Mouse (Mus musculus) T-cell, adult 2 months (primary cell): ENCODE measurements around the gene Fbxl4.
"Not testable (repeated sequence)": the region's sequence is repeated elsewhere in the genome, so short reads cannot be mapped to it uniquely, and the experiment has no call there.

ENCODE experiments used
- DNase-seq: peaks from one replicate; pipeline ENCODE4 v3.0.0; 2022; ENCODE audit warnings: low spot score

The Fbxl4 gene

GRCm38 (mm10) chr4:22357266-22357930 lies at the start of gene Fbxl4:
Gene Fbxl4 (plus strand): TSS chr4:22357543.
- DNase-seq: peak; percentile 89

GRCm38 (mm10) chr4:22314564-22314963 lies 42.8 kb upstream of the Fbxl4 start:
- DNase-seq: no peak

GRCm38 (mm10) chr4:22342816-22343573 lies 14.3 kb upstream of the Fbxl4 start:
- DNase-seq: no peak

- not testable (repeated sequence) for DNase-seq
Observed at GRCm38 (mm10) chr4:22349086-22349485, 8.3 kb upstream of the Fbxl4 start.

- no peak for DNase-seq
Observed at GRCm38 (mm10) chr4:22357931-22358300, 573 bp downstream of the Fbxl4 start.

- peak; percentile 18 for DNase-seq
Observed at GRCm38 (mm10) chr4:22358487-22358886, 1.1 kb downstream of the Fbxl4 start.

- DNase-seq: no peak
Observed at GRCm38 (mm10) chr4:22367368-22367767, 10.0 kb downstream of the Fbxl4 start.

GRCm38 (mm10) chr4:22378516-22378915 lies 21.2 kb downstream of the Fbxl4 start:
- DNase-seq: no peak

GRCm38 (mm10) chr4:22380646-22381045 lies 23.3 kb downstream of the Fbxl4 start:
- DNase-seq: no peak

- no peak for DNase-seq
Observed at GRCm38 (mm10) chr4:22383528-22384265, 26.4 kb downstream of the Fbxl4 start.

- DNase-seq: no peak
Observed at GRCm38 (mm10) chr4:22390045-22390444, 32.7 kb downstream of the Fbxl4 start.

- DNase-seq: no peak
Observed at GRCm38 (mm10) chr4:22392777-22393473, 35.6 kb downstream of the Fbxl4 start.

- no peak for DNase-seq
Observed at GRCm38 (mm10) chr4:22395404-22395803, 38.1 kb downstream of the Fbxl4 start.

- no peak for DNase-seq
Observed at GRCm38 (mm10) chr4:22396484-22397000, 39.2 kb downstream of the Fbxl4 start.

- DNase-seq: no peak
Observed at GRCm38 (mm10) chr4:22397003-22397402, 39.7 kb downstream of the Fbxl4 start.

GRCm38 (mm10) chr4:22402032-22402431 lies 44.7 kb downstream of the Fbxl4 start:
- DNase-seq: no peak

- DNase-seq: no peak
Observed at GRCm38 (mm10) chr4:22402930-22403329, 45.6 kb downstream of the Fbxl4 start.

- no peak for DNase-seq
Observed at GRCm38 (mm10) chr4:22420627-22421026, 63.3 kb downstream of the Fbxl4 start.

- no peak for DNase-seq
Observed at GRCm38 (mm10) chr4:22422400-22422799, 65.1 kb downstream of the Fbxl4 start.

- DNase-seq: no peak
Observed at GRCm38 (mm10) chr4:22428150-22428549, 70.8 kb downstream of the Fbxl4 start.

- DNase-seq: no peak
Observed at GRCm38 (mm10) chr4:22469575-22469974, 112.2 kb downstream of the Fbxl4 start.
